7 mouse cellular contexts compared by ENCODE assay signal in the genomic region with DNA sequence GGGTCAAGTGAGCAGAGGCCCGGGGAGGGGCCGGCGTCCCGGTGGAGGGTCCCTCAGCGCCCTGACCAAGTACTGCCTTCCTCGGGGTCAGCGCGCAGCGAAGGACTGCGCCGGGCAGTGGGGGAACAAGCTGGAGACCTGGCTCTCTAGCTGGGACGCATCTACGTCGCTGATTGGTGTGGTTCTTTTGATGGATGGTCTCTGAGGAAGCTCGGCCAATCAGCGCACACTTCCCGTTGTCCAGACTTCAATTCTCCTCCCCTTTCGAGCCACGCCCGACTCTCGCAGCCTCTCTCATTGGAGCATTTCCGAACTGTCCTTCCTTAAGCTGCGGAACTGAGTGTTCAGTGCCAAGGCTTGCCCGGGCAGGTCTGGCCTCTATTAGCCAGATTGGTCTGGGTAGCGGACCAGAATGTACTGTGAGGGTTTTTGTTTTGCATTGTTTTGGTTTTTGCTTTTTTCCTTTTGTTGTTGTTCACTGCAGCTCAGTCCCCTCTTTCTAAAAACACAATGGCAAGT. TPM values are rescaled to one million over a fixed set of nuclear protein-coding genes. Genes with fewer than 3 reads are reported as not detected.
DNase-seq lines count a peak whose midpoint lies in the region; ATAC-seq lines count a peak whose summit lies in the region.

Ccng1 (minus strand) TSS at position 203 of the 519 bp plus-strand sequence.

- H3K27ac ChIP-seq in embryonic facial prominence, embryonic 11.5 days (replicated peaks; ENCODE audit: low read depth, low read length): no peak within 1 kb of the TSS
- H3K27ac ChIP-seq in limb, embryonic 10.5 days: peak within 1 kb of the TSS; percentile 89
- peak within 1 kb of the TSS; percentile 47; the same call in 1 of the 2 replicates for H3K27ac ChIP-seq in midbrain, embryonic 13.5 days

- H3K36me3 ChIP-seq in embryonic facial prominence, embryonic 11.5 days (replicated peaks; ENCODE audit: control insufficient read depth, insufficient read depth, low read depth, low read length): no peaks in the 10 kb centered on the region
- no peaks in the 10 kb centered on the region for H3K36me3 ChIP-seq in limb, embryonic 10.5 days
- no peaks in the 10 kb centered on the region for H3K36me3 ChIP-seq in midbrain, embryonic 13.5 days

- no peaks in the 10 kb centered on the region for H3K27me3 ChIP-seq in embryonic facial prominence, embryonic 11.5 days (ENCODE audit: control insufficient read depth, insufficient read depth, low read length)
- no peaks in the 10 kb centered on the region for H3K27me3 ChIP-seq in limb, embryonic 10.5 days (ENCODE audit: low read depth, poor library complexity, severe bottlenecking)
- no peaks in the 10 kb centered on the region for H3K27me3 ChIP-seq in midbrain, embryonic 13.5 days

- H3K4me1 ChIP-seq in embryonic facial prominence, embryonic 11.5 days (ENCODE audit: control insufficient read depth, insufficient read depth, low read length): no peaks in the 10 kb centered on the region
- H3K4me1 ChIP-seq in limb, embryonic 10.5 days: peaks cover 11% of the 10 kb centered on the region
- peaks cover 9% of the 10 kb centered on the region for H3K4me1 ChIP-seq in midbrain, embryonic 13.5 days (replicated peaks)

- no peaks in the 10 kb centered on the region for H3K9me3 ChIP-seq in embryonic facial prominence, embryonic 11.5 days (replicated peaks; ENCODE audit: control insufficient read depth, low read length)
- H3K9me3 ChIP-seq in limb, embryonic 10.5 days (replicated peaks): no peaks in the 10 kb centered on the region
- H3K9me3 ChIP-seq in midbrain, embryonic 13.5 days: no peaks in the 10 kb centered on the region

- H3K4me2 ChIP-seq in embryonic facial prominence, embryonic 11.5 days (ENCODE audit: low read depth, low read length): peak within 1 kb of the TSS; percentile 85
- peak within 1 kb of the TSS; percentile 82 for H3K4me2 ChIP-seq in midbrain, embryonic 13.5 days (replicated peaks)

- peak; percentile 98 for ATAC-seq in embryonic facial prominence, embryonic 11.5 days (replicated peaks; ENCODE audit: insufficient number of reproducible peaks, low FRiP score, low TSS enrichment, low read depth)
- ATAC-seq in granulocyte monocyte progenitor cell, adult 5-6 weeks (replicated peaks; ENCODE audit: poor library complexity, severe bottlenecking): peak; percentile 98
- peak; percentile 99 for ATAC-seq in midbrain, embryonic 13.5 days

- peak within 1 kb of the TSS; percentile 77 for H3K9ac ChIP-seq in embryonic facial prominence, embryonic 11.5 days (replicated peaks; ENCODE audit: low read length)
- peak within 1 kb of the TSS; percentile 86 for H3K9ac ChIP-seq in midbrain, embryonic 13.5 days (replicated peaks)

- DNase-seq in adrenal gland, postnatal 14 days: peak; percentile 96
- DNase-seq in embryonic facial prominence, embryonic 11.5 days (ENCODE audit: low spot score): peak; percentile 94
- peak; percentile 97 for DNase-seq in kidney, adult 11 months
- DNase-seq in limb, embryonic 10.5 days (ENCODE audit: low spot score): peak; percentile 87
- peak; percentile 83 for DNase-seq in spleen, adult 12 weeks (ENCODE audit: low spot score)

- WGBS in embryonic facial prominence, embryonic 11.5 days: 1% methylated on average over 25 of the region's 25 CpGs
- under 1% methylated on average over 25 of the region's 25 CpGs for WGBS in limb, embryonic 10.5 days
- under 1% methylated on average over 25 of the region's 25 CpGs for WGBS in midbrain, embryonic 13.5 days

- peak within 1 kb of the TSS; percentile 73 for H3K4me3 ChIP-seq in embryonic facial prominence, embryonic 11.5 days (ENCODE audit: low read depth, low read length)
- H3K4me3 ChIP-seq in limb, embryonic 10.5 days: peak within 1 kb of the TSS; percentile 87
- peak within 1 kb of the TSS; percentile 80 for H3K4me3 ChIP-seq in midbrain, embryonic 13.5 days (replicated peaks)

RNA-seq across cellular contexts. Expression of gene Ccng1, which starts in this region (rescaled TPM):
- 71.7 and 74.4 TPM in 2 replicates for total RNA-seq in adrenal gland, postnatal 14 days (2021)
- 45.5 and 47.0 TPM in 2 replicates for polyA plus RNA-seq in embryonic facial prominence, embryonic 11.5 days (2014; fragmentation: Nextera tagmentation; extraction: Ambion mirVana)
- total RNA-seq in granulocyte monocyte progenitor cell, adult 5-6 weeks (2014; fragmentation: Nextera tagmentation): 44.0 and 58.2 TPM in 2 replicates
- total RNA-seq in granulocyte monocyte progenitor cell, adult 5-6 weeks (2017): 53.7 and 71.2 TPM in 2 replicates
- 23.6 and 23.7 TPM in 2 replicates for polyA plus RNA-seq in limb, embryonic 10.5 days (2016; fragmentation: Nextera tagmentation; extraction: Ambion mirVana)
- polyA plus RNA-seq in midbrain, embryonic 13.5 days (2015; fragmentation: Nextera tagmentation; extraction: Ambion mirVana): 34.4 and 34.9 TPM in 2 replicates
